Mouse (Mus musculus) liver, postnatal 0 days (tissue): Measurements from ENCODE around the gene Vmn2r102.

Source experiments
- CTCF ChIP-seq: sonication (generic); IDR thresholded peaks from 2 replicates; pipeline ENCODE4 v1.5.1; 2016; ENCODE audit warnings: antibody characterized with exemption, low read depth
- EP300 ChIP-seq: IDR thresholded peaks from 2 replicates; pipeline ENCODE4 v1.6.1; 2016; ENCODE audit warnings: antibody characterized with exemption, low read depth, mild to moderate bottlenecking

DNA sequence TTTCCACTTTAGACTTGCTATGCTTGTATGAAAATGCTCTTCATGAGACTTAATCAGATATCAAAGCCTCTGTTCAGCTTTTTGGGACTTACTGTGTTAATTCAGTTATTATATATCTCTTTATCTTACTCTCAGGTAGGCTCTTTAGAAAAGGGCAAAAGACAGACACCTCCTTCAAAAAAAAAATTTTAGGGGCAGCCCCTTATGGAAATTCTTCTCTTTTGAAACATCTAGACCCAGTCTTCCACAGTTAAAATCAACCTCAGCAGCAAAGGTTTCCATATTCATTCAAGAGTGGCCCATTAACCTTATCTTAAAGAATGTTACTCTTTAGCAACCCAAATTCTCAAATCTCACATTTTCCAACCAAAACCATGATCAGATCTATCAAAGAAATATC lies 31.9 kb downstream of the Vmn2r102 start:
- TF ChIP-seq CTCF (no peak), EP300 (no peak)
